Mouse (Mus musculus) forebrain, embryonic 16.5 days (tissue): ENCODE results near the gene Fam222a. TPM values are rescaled to one million over a fixed set of nuclear protein-coding genes. Genes with fewer than 3 reads are reported as not detected.

Experiments used
- ATAC-seq: fragments of 200-750 bp; cut with Nextera tagmentation; 2 replicates; pipeline ENCODE4 v1.8.0; 2017; ENCODE audit warnings: mild to moderate bottlenecking, moderate library complexity
- H3K27ac ChIP-seq: fragments of 300-500 bp; sonication (generic); 2 replicates; pipeline ENCODE4 v1.5.1; 2014; ENCODE audit warnings: low read length, control low read depth
- H3K27me3 ChIP-seq: fragments of 300-500 bp; sonication (generic); replicated peaks from 2 replicates; pipeline ENCODE4 v1.6.1; 2014; ENCODE audit warnings: low read length; ENCODE audit not compliant: control insufficient read depth, insufficient read depth
- H3K36me3 ChIP-seq: fragments of 300-500 bp; sonication (generic); 2 replicates; pipeline ENCODE4 v1.6.1; 2014; ENCODE audit not compliant: control insufficient read depth, insufficient read depth
- H3K4me1 ChIP-seq: fragments of 300-500 bp; sonication (generic); replicated peaks from 2 replicates; pipeline ENCODE4 v1.6.1; 2014; ENCODE audit warnings: low read length; ENCODE audit not compliant: control insufficient read depth, insufficient read depth
- H3K4me2 ChIP-seq: fragments of 300-500 bp; sonication (generic); 2 replicates; pipeline ENCODE4 v1.6.1; 2014; ENCODE audit warnings: mild to moderate bottlenecking, low read length, control low read depth
- H3K4me3 ChIP-seq: fragments of 300-500 bp; sonication (generic); replicated peaks from 2 replicates; pipeline ENCODE4 v1.5.1; 2014; ENCODE audit warnings: mild to moderate bottlenecking, low read length, control low read depth
- H3K9ac ChIP-seq: fragments of 300-500 bp; sonication (generic); replicated peaks from 2 replicates; pipeline ENCODE4 v1.6.1; 2014; ENCODE audit warnings: low read depth, low read length, control low read depth
- H3K9me3 ChIP-seq: fragments of 300-500 bp; sonication (generic); 2 replicates; pipeline ENCODE4 v1.6.1; 2016; ENCODE audit warnings: low read length; ENCODE audit not compliant: control insufficient read depth
- WGBS: fragments of 180-500 bp; shearing (Covaris S2); extraction: QIAGEN DNeasy Blood & Tissue Kit; methylation state at CpG from one replicate; pipeline ENCODE4 v1.1.7; 2014; 5-methylcytosine and 5-hydroxymethylcytosine counted together
- polyA plus RNA-seq: library from polyadenylated mRNA; unstranded; fragments of >200 nt; fragmentation: Nextera tagmentation; extraction: Ambion mirVana; gene quantifications from 2 replicates; pipeline ENCODE4 v1.2.1, GENCODE M21; 2015

Gene Fam222a
- polyA plus RNA-seq, 1 experiment from 2014 or later, result 4.3 TPM

GRCm38 (mm10) chr5:114541656-114542445 is 26.0 kb upstream of the Fam222a start:
- peaks cover 4% of the 10 kb centered on the region; the same call in 1 of the 2 replicates for H3K9me3 ChIP-seq
- H3K27me3 ChIP-seq, result peaks cover 6% of the 10 kb centered on the region; the same call in 1 of the 2 replicates
- no peak overlapping the region for H3K9ac ChIP-seq
- no peak overlapping the region for H3K27ac ChIP-seq
- no peak overlapping the region for H3K4me3 ChIP-seq
- H3K4me1 ChIP-seq, result peaks cover 32% of the 10 kb centered on the region
- H3K4me2 ChIP-seq, result no peak overlapping the region
- H3K36me3 ChIP-seq, result no peaks in the 10 kb centered on the region
- WGBS, result 44% methylated on average over 15 of the region's 15 CpGs
- no peak for ATAC-seq

- no peak for ATAC-seq
- 91% methylated on average over 6 of the region's 6 CpGs for WGBS
- Histone ChIP-seq H3K9me3 (peaks cover 4% of the 10 kb centered on the region; the same call in 1 of the 2 replicates), H3K4me1 (peaks cover 18% of the 10 kb centered on the region), H3K9ac (no peak overlapping the region), H3K27ac (no peak overlapping the region), H3K27me3 (no peaks in the 10 kb centered on the region), H3K4me3 (no peak overlapping the region), H3K36me3 (no peaks in the 10 kb centered on the region), H3K4me2 (no peak overlapping the region)
Observed at GRCm38 (mm10) chr5:114543656-114544055, 24.2 kb upstream of the Fam222a start.

- no peaks in the 10 kb centered on the region for H3K27me3 ChIP-seq
- 90% methylated on average over 4 of the region's 4 CpGs for WGBS
Observed at GRCm38 (mm10) chr5:114544205-114544604, 23.6 kb upstream of the Fam222a start.

GRCm38 (mm10) chr5:114545076-114545475 is 22.7 kb upstream of the Fam222a start:
- peaks cover 4% of the 10 kb centered on the region; the same call in 1 of the 2 replicates for H3K9me3 ChIP-seq
- no peak for ATAC-seq
- H3K9ac ChIP-seq, result no peak overlapping the region
- H3K27ac ChIP-seq, result no peak overlapping the region
- peaks cover 6% of the 10 kb centered on the region for H3K4me1 ChIP-seq
- H3K4me3 ChIP-seq, result no peak overlapping the region
- 65% methylated on average over 9 of the region's 9 CpGs for WGBS
- H3K4me2 ChIP-seq, result no peak overlapping the region
- H3K27me3 ChIP-seq, result no peaks in the 10 kb centered on the region
- H3K36me3 ChIP-seq, result no peaks in the 10 kb centered on the region

More at GRCm38 (mm10) chr5:114544205-114544604, 23.6 kb upstream of the Fam222a start:
- peaks cover 4% of the 10 kb centered on the region; the same call in 1 of the 2 replicates for H3K9me3 ChIP-seq
- H3K9ac ChIP-seq, result no peak overlapping the region
- no peak overlapping the region for H3K4me2 ChIP-seq
- H3K4me1 ChIP-seq, result peaks cover 12% of the 10 kb centered on the region
- no peak overlapping the region for H3K4me3 ChIP-seq
- no peaks in the 10 kb centered on the region for H3K36me3 ChIP-seq
- H3K27ac ChIP-seq, result no peak overlapping the region
- no peak for ATAC-seq

- H3K36me3 ChIP-seq, result no peaks in the 10 kb centered on the region
- 93% methylated on average over 10 of the region's 10 CpGs for WGBS
- H3K27ac ChIP-seq, result no peak overlapping the region
- H3K27me3 ChIP-seq, result no peaks in the 10 kb centered on the region
- no peak overlapping the region for H3K4me3 ChIP-seq
- no peak for ATAC-seq
- peaks cover 9% of the 10 kb centered on the region for H3K4me1 ChIP-seq
- H3K4me2 ChIP-seq, result no peak overlapping the region
- no peak overlapping the region for H3K9ac ChIP-seq
- H3K9me3 ChIP-seq, result no peaks in the 10 kb centered on the region; the same call in 1 of the 2 replicates
Observed at GRCm38 (mm10) chr5:114548976-114549375, 18.8 kb upstream of the Fam222a start.

GRCm38 (mm10) chr5:114549770-114550169 is 18.0 kb upstream of the Fam222a start:
- Histone ChIP-seq H3K36me3 (no peaks in the 10 kb centered on the region), H3K4me3 (no peak overlapping the region), H3K27me3 (no peaks in the 10 kb centered on the region; the same call in 1 of the 2 replicates), H3K9ac (no peak overlapping the region), H3K9me3 (no peaks in the 10 kb centered on the region), H3K4me1 (peaks cover 9% of the 10 kb centered on the region), H3K27ac (no peak overlapping the region), H3K4me2 (no peak overlapping the region)
- 71% methylated on average over 3 of the region's 3 CpGs for WGBS
- ATAC-seq, result no peak

- H3K36me3 ChIP-seq, result no peaks in the 10 kb centered on the region
- no peak overlapping the region for H3K27ac ChIP-seq
- ATAC-seq, result no peak
- no peak overlapping the region for H3K4me3 ChIP-seq
- H3K9me3 ChIP-seq, result no peaks in the 10 kb centered on the region
- H3K27me3 ChIP-seq, result no peaks in the 10 kb centered on the region; the same call in 1 of the 2 replicates
- no peak overlapping the region for H3K9ac ChIP-seq
- WGBS, result 30% methylated on average over 7 of the region's 7 CpGs
- H3K4me2 ChIP-seq, result no peak overlapping the region
- H3K4me1 ChIP-seq, result peaks cover 9% of the 10 kb centered on the region
Observed at GRCm38 (mm10) chr5:114550431-114550830, 17.4 kb upstream of the Fam222a start.

GRCm38 (mm10) chr5:114550886-114551492 is 16.8 kb upstream of the Fam222a start:
- H3K27me3 ChIP-seq, result no peaks in the 10 kb centered on the region; the same call in 1 of the 2 replicates
- H3K4me3 ChIP-seq, result no peak overlapping the region
- H3K4me1 ChIP-seq, result peaks cover 9% of the 10 kb centered on the region
- no peaks in the 10 kb centered on the region for H3K36me3 ChIP-seq
- no peaks in the 10 kb centered on the region for H3K9me3 ChIP-seq
- 23% methylated on average over 6 of the region's 6 CpGs for WGBS
- no peak overlapping the region for H3K4me2 ChIP-seq
- ATAC-seq, result no peak
- H3K27ac ChIP-seq, result no peak overlapping the region
- H3K9ac ChIP-seq, result no peak overlapping the region

GRCm38 (mm10) chr5:114552507-114553208 is 15.2 kb upstream of the Fam222a start:
- H3K9ac ChIP-seq, result no peak overlapping the region

More at GRCm38 (mm10) chr5:114552507-114553208, 15.2 kb upstream of the Fam222a start:
- no peak for ATAC-seq
- no peaks in the 10 kb centered on the region for H3K9me3 ChIP-seq
- no peak overlapping the region for H3K4me2 ChIP-seq
- no peak overlapping the region for H3K4me3 ChIP-seq
- H3K27ac ChIP-seq, result no peak overlapping the region
- H3K36me3 ChIP-seq, result no peaks in the 10 kb centered on the region
- 68% methylated on average over 13 of the region's 13 CpGs for WGBS
- peaks cover 9% of the 10 kb centered on the region for H3K4me1 ChIP-seq
- no peaks in the 10 kb centered on the region; the same call in 1 of the 2 replicates for H3K27me3 ChIP-seq
